ENCODE assay signal across 31 mouse cellular contexts in genomic region chr1:128513911-128514310, GRCm38 (mm10).
"Had no signal": no experiment of that assay in that cellular context is flagged by ENCODE, and none has a peak within 500 bp of the region (broad histone marks: within the 10 kb centered on the region; RNA-seq: fewer than 3 reads in every experiment).

No protein-coding gene starts in this region.

- H3K27ac ChIP-seq: heart, embryonic 13.5 days; heart, embryonic 15.5 days; hindbrain, embryonic 10.5 days; hindbrain, embryonic 12.5 days; hindbrain, embryonic 13.5 days; hindbrain, embryonic 14.5 days; hindbrain, embryonic 15.5 days; hindbrain, postnatal 0 days; intestine, embryonic 15.5 days; kidney, embryonic 15.5 days; kidney, postnatal 0 days; layer of hippocampus, adult 2 months; left cerebral cortex, adult 2 months had no signal

- H3K4me2 ChIP-seq: heart, embryonic 11.5 days; heart, embryonic 12.5 days; heart, embryonic 13.5 days; heart, embryonic 15.5 days; hindbrain, embryonic 12.5 days; hindbrain, embryonic 13.5 days; hindbrain, embryonic 14.5 days; hindbrain, embryonic 15.5 days; intestine, embryonic 15.5 days; kidney, embryonic 15.5 days had no signal

- H3K36me3 ChIP-seq: heart, embryonic 12.5 days; heart, embryonic 13.5 days; heart, embryonic 15.5 days; hindbrain, embryonic 10.5 days; hindbrain, embryonic 12.5 days; hindbrain, embryonic 13.5 days; hindbrain, embryonic 15.5 days; intestine, embryonic 15.5 days; kidney, embryonic 15.5 days had no signal

- H3K9me3 ChIP-seq: heart, embryonic 12.5 days; heart, embryonic 13.5 days; heart, embryonic 15.5 days; hindbrain, embryonic 10.5 days; hindbrain, embryonic 12.5 days; hindbrain, embryonic 13.5 days; hindbrain, embryonic 15.5 days; intestine, embryonic 15.5 days; kidney, embryonic 15.5 days had no signal

- H3K4me3 ChIP-seq: heart, embryonic 12.5 days; heart, embryonic 13.5 days; heart, embryonic 15.5 days; hindbrain, embryonic 10.5 days; hindbrain, embryonic 12.5 days; hindbrain, embryonic 13.5 days; hindbrain, embryonic 15.5 days; intestine, embryonic 15.5 days; kidney, embryonic 15.5 days; layer of hippocampus, adult 2 months; left cerebral cortex, adult 2 months had no signal

- H3K27me3 ChIP-seq: heart, embryonic 12.5 days; heart, embryonic 13.5 days; heart, embryonic 15.5 days; hindbrain, embryonic 12.5 days; hindbrain, embryonic 13.5 days; hindbrain, embryonic 15.5 days; intestine, embryonic 15.5 days; kidney, embryonic 15.5 days had no signal

- H3K9ac ChIP-seq: heart, embryonic 12.5 days; heart, embryonic 13.5 days; heart, embryonic 15.5 days; hindbrain, embryonic 12.5 days; hindbrain, embryonic 13.5 days; hindbrain, embryonic 14.5 days; hindbrain, embryonic 15.5 days; intestine, embryonic 15.5 days; kidney, embryonic 15.5 days had no signal

- DNase-seq: heart, postnatal 10 days; heart, postnatal 14 days; heart, postnatal 36 days; heart, postnatal 4 days; kidney, adult 11 months; kidney, adult 18-20 months; kidney, adult 2 months; kidney, adult 8-10 months; kidney, adult 9 months; kidney, postnatal 10 days; kidney, postnatal 14 days; kidney, postnatal 25 days; kidney, postnatal 36 days; kidney, postnatal 4 days; layer of hippocampus, adult 9-11 months; layer of hippocampus, postnatal 36 days had no signal

- H3K4me1 ChIP-seq: heart, embryonic 12.5 days; heart, embryonic 13.5 days; heart, embryonic 15.5 days; hindbrain, embryonic 10.5 days; hindbrain, embryonic 12.5 days; hindbrain, embryonic 13.5 days; hindbrain, embryonic 15.5 days; intestine, embryonic 15.5 days; kidney, embryonic 15.5 days had no signal
